Mouse (Mus musculus) midbrain, embryonic 13.5 days (tissue): ENCODE results near the gene Rph3a. TPM values are rescaled to one million over a fixed set of nuclear protein-coding genes. Genes with fewer than 3 reads are reported as not detected.
"Not testable (repeated sequence)": the region's sequence is repeated elsewhere in the genome, so short reads cannot be mapped to it uniquely, and the experiment has no call there.

Source experiments
- ATAC-seq: fragments of 200-750 bp; cut with Nextera tagmentation; 2 replicates; pipeline ENCODE4 v1.8.0; 2017; ENCODE audit warnings: mild to moderate bottlenecking, moderate TSS enrichment, moderate library complexity
- H3K27ac ChIP-seq: fragments of 300-500 bp; sonication (generic); 2 replicates; pipeline ENCODE4 v1.5.1; 2015; ENCODE audit warnings: inconsistent platforms, mild to moderate bottlenecking, moderate library complexity
- H3K27me3 ChIP-seq: fragments of 300-500 bp; sonication (generic); 2 replicates; pipeline ENCODE4 v1.6.1; 2015; ENCODE audit warnings: mild to moderate bottlenecking, inconsistent platforms
- H3K36me3 ChIP-seq: fragments of 300-500 bp; sonication (generic); 2 replicates; pipeline ENCODE4 v1.6.1; 2015; ENCODE audit warnings: mild to moderate bottlenecking, inconsistent platforms
- H3K4me1 ChIP-seq: fragments of 300-500 bp; sonication (generic); replicated peaks from 2 replicates; pipeline ENCODE4 v1.6.1; 2015; ENCODE audit warnings: inconsistent platforms
- H3K4me2 ChIP-seq: fragments of 300-500 bp; sonication (generic); replicated peaks from 2 replicates; pipeline ENCODE4 v1.6.1; 2015; ENCODE audit warnings: moderate library complexity, mild to moderate bottlenecking, inconsistent platforms
- H3K4me3 ChIP-seq: fragments of 300-500 bp; sonication (generic); replicated peaks from 2 replicates; pipeline ENCODE4 v1.5.1; 2015; ENCODE audit warnings: mild to moderate bottlenecking, inconsistent platforms
- H3K9ac ChIP-seq: fragments of 300-500 bp; sonication (generic); replicated peaks from 2 replicates; pipeline ENCODE4 v1.6.1; 2015; ENCODE audit warnings: mild to moderate bottlenecking, inconsistent platforms
- H3K9me3 ChIP-seq: fragments of 300-500 bp; sonication (generic); 2 replicates; pipeline ENCODE4 v1.6.1; 2016; ENCODE audit warnings: mild to moderate bottlenecking, inconsistent platforms
- WGBS: fragments of 180-500 bp; shearing (Covaris S2); methylation state at CpG from one replicate; pipeline ENCODE4 v1.1.7; 2015; 5-methylcytosine and 5-hydroxymethylcytosine counted together
- polyA plus RNA-seq: library from polyadenylated mRNA; unstranded; fragments of >200 nt; fragmentation: Nextera tagmentation; extraction: Ambion mirVana; gene quantifications from 2 replicates; pipeline ENCODE4 v1.2.1, GENCODE M21; 2015

Rph3a gene
- polyA plus RNA-seq, 1 experiment from 2014 or later: 9.1 TPM

GRCm38 (mm10) chr5:120938586-120938985 lies 71.3 kb downstream of the Rph3a start:
- Histone ChIP-seq H3K4me1 (no peaks in the 10 kb centered on the region), H3K9ac (no peak overlapping the region), H3K27me3 (no peaks in the 10 kb centered on the region), H3K4me2 (no peak overlapping the region), H3K4me3 (no peak overlapping the region), H3K36me3 (no peaks in the 10 kb centered on the region), H3K9me3 (no peaks in the 10 kb centered on the region), H3K27ac (no peak overlapping the region)
- WGBS: 55% methylated on average over 8 of the region's 8 CpGs
- ATAC-seq: no peak

- Histone ChIP-seq H3K27ac (no peak overlapping the region), H3K4me1 (no peaks in the 10 kb centered on the region)
- WGBS: 75% methylated on average over 4 of the region's 4 CpGs
Observed at GRCm38 (mm10) chr5:120937841-120938240, 72.1 kb downstream of the Rph3a start.

GRCm38 (mm10) chr5:120933966-120934365 lies 75.9 kb downstream of the Rph3a start:
- 16% methylated on average over 5 of the region's 5 CpGs for WGBS
- H3K36me3 ChIP-seq: no peaks in the 10 kb centered on the region
- H3K27me3 ChIP-seq: no peaks in the 10 kb centered on the region
- no peak overlapping the region for H3K27ac ChIP-seq
- H3K9ac ChIP-seq: no peak overlapping the region
- H3K4me3 ChIP-seq: no peak overlapping the region
- no peaks in the 10 kb centered on the region for H3K4me1 ChIP-seq
- no peak for ATAC-seq
- H3K4me2 ChIP-seq: no peak overlapping the region
- H3K9me3 ChIP-seq: no peaks in the 10 kb centered on the region

More at GRCm38 (mm10) chr5:120937841-120938240, 72.1 kb downstream of the Rph3a start:
- Histone ChIP-seq H3K9me3 (no peaks in the 10 kb centered on the region), H3K4me3 (no peak overlapping the region), H3K4me2 (no peak overlapping the region), H3K27me3 (no peaks in the 10 kb centered on the region), H3K9ac (no peak overlapping the region), H3K36me3 (no peaks in the 10 kb centered on the region)
- no peak for ATAC-seq

- Histone ChIP-seq H3K36me3 (no peaks in the 10 kb centered on the region), H3K9me3 (no peaks in the 10 kb centered on the region), H3K4me3 (no peak overlapping the region), H3K4me2 (no peak overlapping the region), H3K4me1 (no peaks in the 10 kb centered on the region), H3K9ac (no peak overlapping the region), H3K27me3 (no peaks in the 10 kb centered on the region), H3K27ac (no peak overlapping the region)
- WGBS: 12% methylated on average over 1 of the region's 1 CpGs
- no peak for ATAC-seq
Observed at GRCm38 (mm10) chr5:120927036-120927435, 82.9 kb downstream of the Rph3a start.

GRCm38 (mm10) chr5:120926311-120926710 lies 83.6 kb downstream of the Rph3a start:
- not testable (repeated sequence) for H3K9ac ChIP-seq, H3K4me2 ChIP-seq, ATAC-seq, H3K9me3 ChIP-seq, H3K4me3 ChIP-seq, H3K27ac ChIP-seq, H3K27me3 ChIP-seq, H3K4me1 ChIP-seq, H3K36me3 ChIP-seq
- WGBS: 85% methylated on average over 2 of the region's 2 CpGs

- not testable (repeated sequence) for H3K9ac ChIP-seq, H3K4me3 ChIP-seq, H3K36me3 ChIP-seq, H3K4me1 ChIP-seq, H3K27me3 ChIP-seq, ATAC-seq, H3K9me3 ChIP-seq, H3K4me2 ChIP-seq, H3K27ac ChIP-seq
- WGBS: 85% methylated on average over 4 of the region's 4 CpGs
Observed at GRCm38 (mm10) chr5:120924520-120924919, 85.4 kb downstream of the Rph3a start.

GRCm38 (mm10) chr5:120923969-120924368 lies 85.9 kb downstream of the Rph3a start:
- H3K9me3 ChIP-seq: no peaks in the 10 kb centered on the region
- H3K9ac ChIP-seq: no peak overlapping the region
- ATAC-seq: no peak
- no peak overlapping the region for H3K4me2 ChIP-seq
- no peak overlapping the region for H3K4me3 ChIP-seq
- H3K27me3 ChIP-seq: no peaks in the 10 kb centered on the region
- no peak overlapping the region for H3K27ac ChIP-seq
- 90% methylated on average over 4 of the region's 4 CpGs for WGBS
- no peaks in the 10 kb centered on the region for H3K36me3 ChIP-seq
- H3K4me1 ChIP-seq: no peaks in the 10 kb centered on the region

GRCm38 (mm10) chr5:120920296-120920695 lies 89.6 kb downstream of the Rph3a start:
- Histone ChIP-seq H3K27me3 (no peaks in the 10 kb centered on the region), H3K9ac (no peak overlapping the region), H3K4me1 (no peaks in the 10 kb centered on the region), H3K4me3 (no peak overlapping the region), H3K9me3 (no peaks in the 10 kb centered on the region), H3K36me3 (no peaks in the 10 kb centered on the region), H3K27ac (no peak overlapping the region), H3K4me2 (no peak overlapping the region)
- ATAC-seq: no peak
- WGBS: 83% methylated on average over 3 of the region's 3 CpGs

- not testable (repeated sequence) for ATAC-seq, H3K9me3 ChIP-seq, H3K4me1 ChIP-seq, H3K36me3 ChIP-seq, H3K27me3 ChIP-seq, H3K4me2 ChIP-seq, H3K27ac ChIP-seq, H3K9ac ChIP-seq, H3K4me3 ChIP-seq
- WGBS: 76% methylated on average over 2 of the region's 2 CpGs
Observed at GRCm38 (mm10) chr5:120919156-120919935, 90.5 kb downstream of the Rph3a start.

GRCm38 (mm10) chr5:120914204-120914603 lies 95.7 kb downstream of the Rph3a start, which contains the start of gene Oas1d:
TSS of gene Oas1d (plus strand) at chr5:120914536.
- H3K4me1 ChIP-seq, H3K36me3 ChIP-seq, H3K27me3 ChIP-seq, H3K9me3 ChIP-seq, H3K27ac ChIP-seq, H3K4me2 ChIP-seq, ATAC-seq, H3K9ac ChIP-seq, H3K4me3 ChIP-seq: not testable (repeated sequence)
- WGBS: 53% methylated on average over 7 of the region's 8 CpGs

GRCm38 (mm10) chr5:120908196-120908920 lies 101.5 kb downstream of the Rph3a start:
- ATAC-seq: no peak
- no peaks in the 10 kb centered on the region for H3K4me1 ChIP-seq
- H3K27me3 ChIP-seq: no peaks in the 10 kb centered on the region
- H3K9ac ChIP-seq: no peak overlapping the region
- no peak overlapping the region for H3K4me3 ChIP-seq
- H3K36me3 ChIP-seq: no peaks in the 10 kb centered on the region
- H3K9me3 ChIP-seq: no peaks in the 10 kb centered on the region
- 51% methylated on average over 7 of the region's 7 CpGs for WGBS
- no peak overlapping the region for H3K4me2 ChIP-seq
- no peak overlapping the region for H3K27ac ChIP-seq

- not testable (repeated sequence) for H3K27ac ChIP-seq, H3K4me2 ChIP-seq, H3K4me1 ChIP-seq, H3K36me3 ChIP-seq, ATAC-seq, H3K9ac ChIP-seq, H3K27me3 ChIP-seq, H3K4me3 ChIP-seq, H3K9me3 ChIP-seq
- WGBS: 43% methylated on average over 7 of the region's 12 CpGs
Observed at GRCm38 (mm10) chr5:120906791-120907733, 102.8 kb downstream of the Rph3a start, which contains the start of gene Oas1a. TSS of gene Oas1a (minus strand) at chr5:120907521.
